Mouse (Mus musculus) WW6 (cell line): Measurements from ENCODE around the gene Vnn1.

Experiments
- DNase-seq: peaks from one replicate; pipeline ENCODE4 v3.0.0-alpha.2; 2013; ENCODE audit warnings: low read depth, low spot score

Gene Vnn1

GRCm38 (mm10) chr10:23894601-23895349, at the start of gene Vnn1:
Vnn1 (plus strand) TSS chr10:23894688.
- no peak for DNase-seq

GRCm38 (mm10) chr10:23851228-23851912, 43.1 kb upstream of the Vnn1 start, which contains the start of gene Vnn3:
Vnn3 (plus strand) TSS chr10:23851462.
- no peak for DNase-seq

GRCm38 (mm10) chr10:23852096-23852495, 42.4 kb upstream of the Vnn1 start:
- DNase-seq = no peak

GRCm38 (mm10) chr10:23864362-23865312, 29.9 kb upstream of the Vnn1 start:
- no peak for DNase-seq

GRCm38 (mm10) chr10:23880695-23881094, 13.8 kb upstream of the Vnn1 start:
- DNase-seq = no peak

- no peak for DNase-seq
Measured at GRCm38 (mm10) chr10:23884910-23885309, 9.6 kb upstream of the Vnn1 start.

GRCm38 (mm10) chr10:23886060-23886459, 8.4 kb upstream of the Vnn1 start:
- DNase-seq = no peak

GRCm38 (mm10) chr10:23892987-23893386, 1.5 kb upstream of the Vnn1 start:
- DNase-seq = no peak

GRCm38 (mm10) chr10:23895376-23895775, 888 bp downstream of the Vnn1 start:
- no peak for DNase-seq

- DNase-seq = no peak
Measured at GRCm38 (mm10) chr10:23901119-23901518, 6.6 kb downstream of the Vnn1 start.

GRCm38 (mm10) chr10:23905661-23906060, 11.2 kb downstream of the Vnn1 start:
- DNase-seq = no peak

GRCm38 (mm10) chr10:23920056-23920455, 25.6 kb downstream of the Vnn1 start, which contains the start of gene Taar1:
Taar1 (plus strand) TSS chr10:23920356.
- DNase-seq = no peak

GRCm38 (mm10) chr10:23922468-23922867, 28.0 kb downstream of the Vnn1 start:
- no peak for DNase-seq

GRCm38 (mm10) chr10:23923941-23924340, 29.5 kb downstream of the Vnn1 start:
- DNase-seq = no peak

- DNase-seq = no peak
Measured at GRCm38 (mm10) chr10:23937613-23938012, 43.1 kb downstream of the Vnn1 start.

GRCm38 (mm10) chr10:23938312-23938711, 43.8 kb downstream of the Vnn1 start, which contains the start of gene Taar2:
Taar2 (plus strand) TSS chr10:23938572.
- no peak for DNase-seq

- peak; percentile 38 for DNase-seq
Measured at GRCm38 (mm10) chr10:23942465-23942864, 48.0 kb downstream of the Vnn1 start.

GRCm38 (mm10) chr10:23948026-23948425, 53.5 kb downstream of the Vnn1 start:
- DNase-seq = no peak

GRCm38 (mm10) chr10:23949508-23950005, 55.1 kb downstream of the Vnn1 start, which contains the start of gene Taar3:
Taar3 (plus strand) TSS chr10:23949558.
- no peak for DNase-seq

GRCm38 (mm10) chr10:23951714-23952113, 57.2 kb downstream of the Vnn1 start:
- DNase-seq = no peak
